Mouse (Mus musculus) kidney, postnatal 0 days (tissue): Measurements from ENCODE around the gene Xpo6. TPM values are rescaled to one million over a fixed set of nuclear protein-coding genes. Genes with fewer than 3 reads are reported as not detected.

Experiments
- ATAC-seq: fragments of 200-750 bp; cut with Nextera tagmentation; replicated peaks from 2 replicates; pipeline ENCODE4 v1.8.0; 2017; ENCODE audit warnings: low read depth, moderate number of reproducible peaks, moderate TSS enrichment, moderate library complexity; ENCODE audit not compliant: low FRiP score
- DNase-seq: peaks from one replicate; pipeline ENCODE4 v3.0.0-alpha.2; 2016; ENCODE audit warnings: low spot score
- H3K27ac ChIP-seq: fragments of 300-500 bp; sonication (generic); 2 replicates; pipeline ENCODE4 v1.5.1; 2014; ENCODE audit warnings: mild to moderate bottlenecking
- H3K27me3 ChIP-seq: fragments of 300-500 bp; sonication (generic); 2 replicates; pipeline ENCODE4 v1.6.1; 2014; ENCODE audit warnings: low read length, mixed read lengths; ENCODE audit not compliant: insufficient read depth
- H3K36me3 ChIP-seq: fragments of 300-500 bp; sonication (generic); 2 replicates; pipeline ENCODE4 v1.6.1; 2014; ENCODE audit warnings: low read length, mixed read lengths; ENCODE audit not compliant: insufficient read depth
- H3K4me1 ChIP-seq: fragments of 300-500 bp; sonication (generic); replicated peaks from 2 replicates; pipeline ENCODE4 v1.6.1; 2014; ENCODE audit warnings: antibody characterized with exemption, low read length, mixed read lengths; ENCODE audit not compliant: insufficient read depth
- H3K4me2 ChIP-seq: fragments of 300-500 bp; sonication (generic); 2 replicates; pipeline ENCODE4 v1.6.1; 2014; ENCODE audit warnings: mild to moderate bottlenecking, low read length, moderate library complexity, mixed read lengths
- H3K4me3 ChIP-seq: fragments of 300-500 bp; sonication (generic); replicated peaks from 2 replicates; pipeline ENCODE4 v1.5.1; 2014; ENCODE audit warnings: low read depth, low read length
- H3K9ac ChIP-seq: fragments of 300-500 bp; sonication (generic); 2 replicates; pipeline ENCODE4 v1.6.1; 2014; ENCODE audit warnings: low read depth, low read length
- H3K9me3 ChIP-seq: fragments of 300-500 bp; sonication (generic); replicated peaks from 2 replicates; pipeline ENCODE4 v1.6.1; 2016; ENCODE audit warnings: low read length, inconsistent platforms, mixed read lengths
- CTCF ChIP-seq: IDR thresholded peaks from 2 replicates; pipeline ENCODE4 v1.5.1; 2016; ENCODE audit warnings: antibody characterized with exemption, low read depth, mild to moderate bottlenecking, moderate library complexity
- WGBS: fragments of 180-500 bp; shearing (Covaris S2); extraction: QIAGEN DNeasy Blood & Tissue Kit; methylation state at CpG from one replicate; pipeline ENCODE4 v1.1.7; 2014; 5-methylcytosine and 5-hydroxymethylcytosine counted together
- polyA plus RNA-seq: library from polyadenylated mRNA; unstranded; fragments of >200 nt; fragmentation: Nextera tagmentation; extraction: Ambion mirVana; gene quantifications from 2 replicates; pipeline ENCODE4 v1.2.1, GENCODE M21; 2015

The Xpo6 gene
- polyA plus RNA-seq, 1 experiment from 2014 or later: 31.5 TPM

DNA sequence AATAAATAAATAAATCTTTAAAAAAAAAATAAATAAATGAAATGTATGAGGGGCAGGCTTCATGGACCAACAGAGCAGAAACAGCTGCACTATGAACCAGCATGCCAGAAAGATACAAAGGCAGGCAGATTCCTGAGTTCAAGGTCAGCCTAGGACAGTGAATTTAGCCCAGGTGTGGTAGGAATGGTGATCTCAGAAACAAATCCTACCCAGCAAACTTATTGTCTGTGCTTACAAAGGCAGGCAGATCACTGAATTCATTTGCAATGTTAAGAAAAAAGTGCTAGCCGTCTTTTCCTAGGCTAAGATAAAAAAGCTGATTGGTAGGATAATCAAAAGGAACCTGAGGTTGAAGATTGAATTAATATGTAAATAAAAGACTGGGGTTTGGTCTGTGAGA, 54.1 kb downstream of the Xpo6 start:
- Histone ChIP-seq H3K4me3 (no peak overlapping the region), H3K27me3 (no peaks in the 10 kb centered on the region), H3K27ac (no peak overlapping the region), H3K9ac (no peak overlapping the region), H3K4me2 (no peak overlapping the region), H3K9me3 (no peaks in the 10 kb centered on the region), H3K36me3 (peaks cover 56% of the 10 kb centered on the region), H3K4me1 (no peaks in the 10 kb centered on the region)
- WGBS: 79% methylated on average over 1 of the region's 1 CpGs
- no peak for DNase-seq
- TF ChIP-seq CTCF: no peak
- ATAC-seq: no peak

DNA sequence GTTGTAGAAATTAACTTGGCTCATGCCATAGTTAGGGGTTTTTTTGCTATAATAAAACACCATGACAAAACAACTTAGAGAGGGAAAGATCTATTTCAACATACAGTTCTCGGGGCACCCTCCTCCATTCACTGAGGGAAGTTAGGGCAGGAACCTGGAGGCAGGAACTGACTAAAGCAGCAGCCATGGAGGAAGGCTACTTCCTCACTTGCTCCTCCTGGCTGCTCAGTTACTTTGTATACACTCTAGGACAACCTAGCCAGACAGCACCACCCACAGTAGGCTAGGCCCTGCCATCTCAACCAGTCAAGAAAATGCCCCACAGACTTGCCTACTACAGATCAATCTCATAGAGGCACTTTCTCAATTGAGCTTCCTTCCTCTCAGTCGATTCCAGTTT, 55.9 kb downstream of the Xpo6 start:
- Histone ChIP-seq H3K36me3 (peaks cover 52% of the 10 kb centered on the region), H3K9me3 (no peaks in the 10 kb centered on the region), H3K4me1 (no peaks in the 10 kb centered on the region), H3K4me3 (no peak overlapping the region), H3K4me2 (no peak overlapping the region), H3K9ac (no peak overlapping the region), H3K27me3 (no peaks in the 10 kb centered on the region), H3K27ac (no peak overlapping the region)
- DNase-seq (no peak), ATAC-seq (no peak)
- WGBS: 66% methylated on average over 2 of the region's 2 CpGs
- TF ChIP-seq CTCF: no peak

DNA sequence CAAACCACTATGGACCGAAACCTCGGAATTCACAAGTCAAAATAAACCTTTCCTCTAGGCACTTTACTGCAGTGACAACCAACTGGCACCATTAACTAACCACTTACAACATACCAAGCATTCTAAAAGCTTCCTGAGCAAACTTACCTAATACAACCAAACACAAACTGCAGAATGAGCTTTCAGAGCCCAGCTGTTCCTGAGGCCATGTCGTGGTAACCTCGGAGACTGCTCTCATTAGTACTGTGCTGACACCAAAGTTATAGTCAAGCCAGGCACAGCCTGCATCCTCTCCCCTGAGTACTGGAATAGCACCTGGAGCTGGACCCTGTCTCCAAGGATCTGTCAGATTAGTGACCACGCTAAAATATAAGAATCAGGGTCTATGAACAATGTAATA, 62.5 kb downstream of the Xpo6 start:
- no peak overlapping the region for H3K27ac ChIP-seq
- no peak overlapping the region for H3K9ac ChIP-seq
- no peaks in the 10 kb centered on the region for H3K4me1 ChIP-seq
- no peak for TF ChIP-seq CTCF
- no peaks in the 10 kb centered on the region for H3K9me3 ChIP-seq
- no peak for ATAC-seq
- H3K4me2 ChIP-seq: no peak overlapping the region
- DNase-seq: no peak
- H3K27me3 ChIP-seq: no peaks in the 10 kb centered on the region
- H3K36me3 ChIP-seq: peaks cover 25% of the 10 kb centered on the region; the same call in 1 of the 2 replicates
- no peak overlapping the region for H3K4me3 ChIP-seq
- WGBS: 90% methylated on average over 5 of the region's 5 CpGs

DNA sequence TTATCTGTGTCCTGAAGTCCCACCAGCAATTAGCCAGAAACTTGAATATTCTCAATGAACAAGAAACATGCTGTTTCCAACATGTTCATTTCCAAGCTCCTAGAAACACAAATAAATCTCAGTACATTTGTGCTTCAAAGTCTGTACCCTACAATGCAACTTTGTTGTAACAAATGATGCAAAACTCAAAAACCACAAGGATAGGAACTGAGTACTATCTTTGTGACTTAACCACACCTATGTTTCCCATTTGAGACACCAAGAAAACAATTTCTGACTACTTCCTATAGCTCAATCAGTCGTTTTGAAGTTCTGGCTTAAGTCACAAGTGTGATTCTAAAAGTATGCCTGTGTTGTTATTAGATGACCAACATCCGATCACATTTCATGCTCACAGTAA, 64.9 kb downstream of the Xpo6 start:
- Histone ChIP-seq H3K4me3 (no peak overlapping the region), H3K4me1 (no peaks in the 10 kb centered on the region), H3K4me2 (no peak overlapping the region), H3K27ac (no peak overlapping the region), H3K9me3 (no peaks in the 10 kb centered on the region), H3K36me3 (peaks cover 23% of the 10 kb centered on the region; the same call in 1 of the 2 replicates), H3K27me3 (no peaks in the 10 kb centered on the region), H3K9ac (no peak overlapping the region)
- DNase-seq: no peak
- TF ChIP-seq CTCF: no peak
- no peak for ATAC-seq
- WGBS: 84% methylated on average over 2 of the region's 2 CpGs

DNA sequence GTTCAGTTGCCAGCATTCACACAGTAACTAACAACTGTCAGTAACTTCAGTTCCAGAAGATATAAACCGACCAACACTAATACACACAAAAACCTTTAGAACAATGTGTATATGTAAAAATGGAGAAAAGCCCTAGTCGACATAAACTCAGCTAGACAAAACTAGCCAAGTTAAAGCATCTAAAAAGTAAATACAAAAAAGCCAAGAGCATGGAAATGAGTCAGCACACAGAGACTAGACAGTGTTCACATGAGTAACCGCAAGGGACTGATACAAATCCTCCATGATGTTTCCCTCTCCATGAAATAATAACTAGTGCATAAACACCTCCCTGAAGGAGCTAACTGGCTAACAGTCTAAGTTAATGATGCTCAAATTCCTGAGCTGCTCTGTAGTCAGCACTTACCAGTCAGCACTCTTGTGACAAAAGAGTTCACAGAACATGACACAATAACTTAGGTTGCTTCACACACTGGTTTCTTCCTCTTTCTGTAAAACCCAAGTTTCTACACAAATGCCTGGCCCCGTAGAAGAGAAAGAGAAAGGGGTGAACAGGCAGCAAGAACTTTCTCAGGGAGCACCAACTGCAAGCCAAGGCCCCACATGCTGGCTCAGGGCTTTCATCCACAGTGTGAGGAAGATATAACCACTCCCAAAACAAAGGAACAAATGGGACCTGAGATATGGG, 65.5 kb downstream of the Xpo6 start:
- DNase-seq: no peak
- Histone ChIP-seq H3K27me3 (no peaks in the 10 kb centered on the region), H3K4me2 (no peak overlapping the region), H3K36me3 (peaks cover 20% of the 10 kb centered on the region; the same call in 1 of the 2 replicates), H3K4me1 (no peaks in the 10 kb centered on the region), H3K9me3 (no peaks in the 10 kb centered on the region), H3K27ac (no peak overlapping the region), H3K4me3 (no peak overlapping the region), H3K9ac (no peak overlapping the region)
- no peak for ATAC-seq
- 88% methylated on average over 4 of the region's 4 CpGs for whole genome bisulfite sequencing
- no peak for TF ChIP-seq CTCF

DNA sequence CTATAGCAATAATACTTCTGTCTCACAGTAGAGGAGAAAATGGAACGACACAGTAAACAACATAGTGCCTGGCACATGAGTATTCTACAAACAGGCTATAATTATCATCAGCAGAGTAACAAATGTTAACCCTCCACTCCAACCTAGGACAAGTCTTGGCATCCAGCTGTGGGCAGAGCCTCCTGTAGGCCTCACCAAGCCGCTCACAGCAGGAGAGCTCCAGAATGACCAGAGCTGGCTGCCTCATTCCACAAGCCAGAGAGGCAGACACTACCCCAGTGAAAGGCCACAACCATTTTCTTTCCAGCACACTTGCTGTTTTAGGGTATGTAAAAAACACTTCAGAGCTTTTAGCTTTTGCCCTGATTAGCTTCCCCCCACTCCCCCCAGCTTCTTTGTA, 72.6 kb downstream of the Xpo6 start:
- ATAC-seq (no peak), DNase-seq (no peak)
- no peak overlapping the region for H3K4me3 ChIP-seq
- WGBS: 85% methylated on average over 2 of the region's 2 CpGs
- no peak overlapping the region for H3K9ac ChIP-seq
- no peaks in the 10 kb centered on the region for H3K9me3 ChIP-seq
- no peak overlapping the region for H3K4me2 ChIP-seq
- peaks cover 25% of the 10 kb centered on the region for H3K36me3 ChIP-seq
- H3K4me1 ChIP-seq: no peaks in the 10 kb centered on the region
- H3K27me3 ChIP-seq: no peaks in the 10 kb centered on the region
- TF ChIP-seq CTCF: no peak
- no peak overlapping the region for H3K27ac ChIP-seq

DNA sequence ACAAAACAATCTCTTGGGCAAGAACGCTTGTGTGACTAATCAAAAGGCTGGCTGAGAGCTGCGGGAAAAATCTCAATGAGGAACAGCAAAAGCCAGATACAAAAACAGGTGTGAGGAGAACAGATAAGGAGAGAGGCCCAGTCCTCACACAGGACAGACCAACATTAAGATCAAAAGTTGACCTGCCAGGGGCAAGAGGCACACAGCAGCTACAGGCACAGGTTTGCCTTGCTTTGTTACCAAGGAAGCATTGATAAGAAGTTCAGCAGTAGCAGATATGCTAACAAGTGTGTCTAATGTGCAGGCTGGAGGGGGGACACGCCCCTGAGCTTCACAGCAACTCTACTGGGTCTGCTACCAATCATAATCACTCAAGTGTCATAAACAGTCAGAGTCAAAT, 73.8 kb downstream of the Xpo6 start:
- no peak for TF ChIP-seq CTCF
- 79% methylated on average over 3 of the region's 3 CpGs for WGBS
- Histone ChIP-seq H3K4me3 (no peak overlapping the region), H3K9me3 (no peaks in the 10 kb centered on the region), H3K4me2 (no peak overlapping the region), H3K36me3 (peaks cover 32% of the 10 kb centered on the region), H3K27me3 (no peaks in the 10 kb centered on the region), H3K9ac (no peak overlapping the region), H3K27ac (no peak overlapping the region), H3K4me1 (no peaks in the 10 kb centered on the region)
- DNase-seq (no peak), ATAC-seq (no peak)
